Mouse (Mus musculus) forebrain, embryonic 11.5 days (tissue): Measurements from ENCODE around the gene Tenm2. TPM values are rescaled to one million over a fixed set of nuclear protein-coding genes. Genes with fewer than 3 reads are reported as not detected.

Source experiments
- ATAC-seq: fragments of 200-750 bp; cut with Nextera tagmentation; replicated peaks from 2 replicates; pipeline ENCODE4 v1.8.0; 2017; ENCODE audit warnings: moderate TSS enrichment; ENCODE audit not compliant: low FRiP score
- DNase-seq: peaks from one replicate; pipeline ENCODE4 v3.0.0-alpha.2; 2017; ENCODE audit warnings: low spot score
- H3K27ac ChIP-seq: fragments of 300-500 bp; sonication (generic); 2 replicates; pipeline ENCODE4 v1.5.1; 2014; ENCODE audit warnings: low read depth, low read length
- H3K27me3 ChIP-seq: fragments of 300-500 bp; sonication (generic); 2 replicates; pipeline ENCODE4 v1.6.1; 2014; ENCODE audit warnings: mild to moderate bottlenecking, low read length, mixed read lengths; ENCODE audit not compliant: control insufficient read depth, insufficient read depth
- H3K36me3 ChIP-seq: fragments of 300-500 bp; sonication (generic); 2 replicates; pipeline ENCODE4 v1.6.1; 2014; ENCODE audit warnings: mild to moderate bottlenecking, low read length, moderate library complexity, mixed read lengths; ENCODE audit not compliant: control insufficient read depth, insufficient read depth
- H3K4me1 ChIP-seq: fragments of 300-500 bp; sonication (generic); replicated peaks from 2 replicates; pipeline ENCODE4 v1.6.1; 2014; ENCODE audit warnings: low read length, mixed read lengths; ENCODE audit not compliant: control insufficient read depth, insufficient read depth
- H3K4me2 ChIP-seq: fragments of 300-500 bp; sonication (generic); 2 replicates; pipeline ENCODE4 v1.6.1; 2014; ENCODE audit warnings: low read depth, mild to moderate bottlenecking, low read length, moderate library complexity, mixed read lengths; ENCODE audit not compliant: severe bottlenecking
- H3K4me3 ChIP-seq: fragments of 300-500 bp; sonication (generic); 2 replicates; pipeline ENCODE4 v1.5.1; 2014; ENCODE audit warnings: low read depth, low read length
- H3K9ac ChIP-seq: fragments of 300-500 bp; sonication (generic); 2 replicates; pipeline ENCODE4 v1.6.1; 2014; ENCODE audit warnings: low read length
- H3K9me3 ChIP-seq: fragments of 300-500 bp; sonication (generic); 2 replicates; pipeline ENCODE4 v1.6.1; 2016; ENCODE audit warnings: low read length, mixed read lengths; ENCODE audit not compliant: control insufficient read depth
- WGBS: fragments of 180-500 bp; shearing (Covaris S2); extraction: QIAGEN DNeasy Blood & Tissue Kit; methylation state at CpG from one replicate; pipeline ENCODE4 v1.1.7; 2014; 5-methylcytosine and 5-hydroxymethylcytosine counted together
- polyA plus RNA-seq: library from polyadenylated mRNA; unstranded; fragments of >200 nt; fragmentation: Nextera tagmentation; extraction: Ambion mirVana; gene quantifications from 2 replicates; pipeline ENCODE4 v1.2.1, GENCODE M21; 2014

Tenm2 gene
- polyA plus RNA-seq, 1 experiment from 2014 or later: 3.8 TPM

DNA sequence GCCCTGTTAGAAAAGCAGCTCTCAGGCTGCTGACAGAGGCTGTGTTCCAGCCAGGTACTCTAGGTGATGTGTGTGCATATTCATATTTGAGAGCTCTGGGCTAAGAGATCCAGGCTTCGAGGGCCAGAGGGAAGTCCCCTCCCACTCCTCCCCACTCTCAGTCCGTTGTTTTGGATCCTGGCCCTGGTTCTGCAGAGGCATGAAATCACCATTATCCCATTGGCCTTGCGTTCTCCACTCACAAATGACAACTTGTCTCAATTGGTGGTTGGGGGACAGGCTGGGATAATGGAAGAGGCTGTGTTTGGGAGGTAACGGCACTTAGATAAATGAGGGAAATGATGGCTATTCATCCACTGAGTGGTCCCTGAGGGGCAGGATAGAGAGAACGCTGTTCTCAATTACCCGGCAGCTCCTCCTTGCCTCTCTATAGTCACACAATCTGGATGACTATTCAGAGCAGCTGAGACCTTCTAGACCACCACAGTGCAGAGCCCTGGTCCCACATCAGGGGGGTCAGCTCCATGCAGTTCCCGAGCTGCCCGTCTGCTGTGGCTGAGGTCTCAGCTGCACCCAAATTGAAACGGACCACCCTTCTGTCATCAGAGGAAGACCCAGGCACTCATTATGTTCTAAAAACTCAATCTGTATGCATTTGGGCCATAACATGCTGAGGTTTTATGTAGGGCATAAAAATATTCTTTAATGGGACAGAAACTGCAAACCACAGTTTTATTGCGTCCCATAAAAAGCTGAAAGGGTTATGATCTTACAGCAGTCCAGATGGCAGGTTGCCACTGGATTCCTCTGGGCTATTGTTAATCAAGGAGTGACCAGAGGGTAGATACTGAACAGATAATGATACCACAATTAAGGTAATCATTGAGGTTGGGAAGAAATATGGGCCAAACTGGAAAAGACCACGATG lies 1226.2 kb downstream of the Tenm2 start:
- no peak for DNase-seq
- H3K9ac ChIP-seq: no peak overlapping the region
- H3K4me3 ChIP-seq: no peak overlapping the region
- H3K4me1 ChIP-seq: no peaks in the 10 kb centered on the region
- H3K27ac ChIP-seq: no peak overlapping the region
- no peak for ATAC-seq
- H3K27me3 ChIP-seq: no peaks in the 10 kb centered on the region
- no peaks in the 10 kb centered on the region for H3K9me3 ChIP-seq
- WGBS: 72% methylated on average over 11 of the region's 11 CpGs
- no peaks in the 10 kb centered on the region for H3K36me3 ChIP-seq
- H3K4me2 ChIP-seq: no peak overlapping the region

DNA sequence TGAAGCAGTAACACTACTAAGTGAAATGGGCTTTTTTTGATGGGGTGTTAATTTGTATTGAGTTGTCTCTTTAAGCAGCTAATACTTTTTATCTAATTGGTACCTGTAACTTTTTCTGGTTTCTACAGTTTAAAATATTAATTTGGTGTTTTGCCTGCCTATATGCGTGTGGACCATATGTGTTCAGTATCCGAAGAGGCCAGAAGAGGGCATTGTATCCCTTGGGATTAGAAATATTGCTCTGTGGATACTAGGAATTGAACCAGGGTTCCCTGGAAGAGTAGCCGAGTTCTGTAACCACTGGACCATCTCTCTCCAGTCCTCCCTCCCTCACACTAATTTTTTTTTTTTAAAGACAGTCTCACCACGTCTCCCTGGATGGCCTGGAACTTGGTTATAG lies 1232.9 kb downstream of the Tenm2 start:
- DNase-seq: no peak
- Histone ChIP-seq H3K27ac (no peak overlapping the region), H3K9me3 (no peaks in the 10 kb centered on the region), H3K36me3 (no peaks in the 10 kb centered on the region), H3K4me3 (no peak overlapping the region), H3K27me3 (no peaks in the 10 kb centered on the region; the same call in 1 of the 2 replicates), H3K4me2 (no peak overlapping the region), H3K9ac (no peak overlapping the region), H3K4me1 (peaks cover 13% of the 10 kb centered on the region)
- no peak for ATAC-seq
- 47% methylated on average over 4 of the region's 4 CpGs for WGBS

DNA sequence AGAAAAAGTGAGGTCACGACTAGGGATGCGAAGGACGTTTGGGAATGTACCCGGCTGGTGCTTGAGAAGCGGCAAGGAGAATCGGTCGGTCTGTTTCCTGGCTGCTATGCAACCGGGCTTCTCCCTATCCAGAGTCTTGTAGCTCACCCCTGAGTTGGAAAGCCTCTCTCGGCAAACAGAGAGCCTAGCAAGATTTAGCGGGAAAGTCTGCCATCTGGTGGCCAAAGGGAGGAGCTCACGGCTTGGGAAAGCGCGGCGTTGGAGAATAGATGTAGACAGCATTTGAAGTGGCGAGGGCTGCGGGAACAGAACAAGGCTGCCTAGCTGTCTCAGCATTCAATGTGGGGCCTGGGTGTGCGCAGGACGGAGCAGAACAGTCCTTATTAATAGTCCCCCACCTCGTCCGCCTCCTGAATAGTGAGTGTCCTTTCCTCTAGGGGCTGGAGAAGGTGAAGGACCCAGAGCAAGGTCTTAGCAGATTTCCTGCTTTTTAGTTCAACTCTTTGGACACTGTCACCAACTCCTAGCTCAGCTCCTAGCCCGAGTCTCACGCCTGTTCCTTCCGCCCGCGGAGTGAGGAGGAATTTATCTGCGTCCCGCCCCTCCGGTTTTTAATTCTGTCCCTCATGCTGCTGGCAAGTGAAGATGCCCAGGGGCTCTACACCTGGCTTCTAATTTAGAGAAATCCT lies 1234.3 kb downstream of the Tenm2 start:
- 6% methylated on average over 28 of the region's 28 CpGs for WGBS
- H3K4me2 ChIP-seq: peak overlapping the region; percentile 32; the same call in 1 of the 2 replicates
- no peak overlapping the region for H3K4me3 ChIP-seq
- no peaks in the 10 kb centered on the region for H3K36me3 ChIP-seq
- no peak overlapping the region for H3K27ac ChIP-seq
- no peaks in the 10 kb centered on the region; the same call in 1 of the 2 replicates for H3K27me3 ChIP-seq
- H3K4me1 ChIP-seq: peaks cover 13% of the 10 kb centered on the region
- H3K9ac ChIP-seq: peak overlapping the region; percentile 6; the same call in 1 of the 2 replicates
- no peaks in the 10 kb centered on the region for H3K9me3 ChIP-seq
- ATAC-seq (peak; percentile 87), DNase-seq (peak; percentile 94)

DNA sequence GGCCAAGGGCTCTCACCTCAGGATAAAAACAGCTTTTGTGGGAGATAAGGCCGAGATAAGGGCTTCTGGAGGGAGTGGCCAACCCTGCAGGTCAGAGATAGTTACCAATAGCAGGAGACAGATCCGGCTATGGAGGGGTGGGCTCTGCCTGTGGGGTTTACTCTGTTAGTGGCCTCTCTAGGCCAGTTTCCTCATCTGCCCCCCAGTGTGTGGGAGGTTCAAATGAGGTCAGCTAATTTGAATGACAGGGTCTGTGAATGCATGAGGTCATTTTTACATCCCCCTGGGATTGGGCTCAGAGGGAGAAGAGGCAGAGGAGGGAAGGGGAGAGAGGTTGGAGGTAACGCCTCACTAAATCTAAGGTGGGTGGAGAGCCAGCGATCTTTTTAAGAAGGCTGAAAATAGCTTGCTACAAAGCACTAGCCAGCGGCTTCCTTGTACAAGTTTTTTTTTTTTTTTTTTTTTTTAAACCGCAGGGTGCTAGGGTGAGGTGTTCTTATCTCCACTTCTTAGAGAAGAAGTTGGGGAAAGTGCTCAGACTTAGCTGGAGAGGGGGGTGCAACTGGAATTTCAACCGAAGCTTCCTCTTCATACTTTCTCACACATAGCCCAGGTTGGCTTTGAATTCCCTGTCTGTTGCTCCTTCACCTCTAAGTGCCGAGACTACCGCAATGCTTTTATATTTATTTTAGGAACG lies 1235.0 kb downstream of the Tenm2 start:
- no peaks in the 10 kb centered on the region for H3K36me3 ChIP-seq
- no peak for DNase-seq
- no peaks in the 10 kb centered on the region for H3K9me3 ChIP-seq
- WGBS: 2% methylated on average over 10 of the region's 10 CpGs
- no peak overlapping the region for H3K4me3 ChIP-seq
- H3K9ac ChIP-seq: peak overlapping the region; percentile 6; the same call in 1 of the 2 replicates
- no peak overlapping the region for H3K27ac ChIP-seq
- H3K4me2 ChIP-seq: peak overlapping the region; percentile 32; the same call in 1 of the 2 replicates
- H3K4me1 ChIP-seq: peaks cover 13% of the 10 kb centered on the region
- ATAC-seq: peak; percentile 43
- H3K27me3 ChIP-seq: no peaks in the 10 kb centered on the region; the same call in 1 of the 2 replicates

DNA sequence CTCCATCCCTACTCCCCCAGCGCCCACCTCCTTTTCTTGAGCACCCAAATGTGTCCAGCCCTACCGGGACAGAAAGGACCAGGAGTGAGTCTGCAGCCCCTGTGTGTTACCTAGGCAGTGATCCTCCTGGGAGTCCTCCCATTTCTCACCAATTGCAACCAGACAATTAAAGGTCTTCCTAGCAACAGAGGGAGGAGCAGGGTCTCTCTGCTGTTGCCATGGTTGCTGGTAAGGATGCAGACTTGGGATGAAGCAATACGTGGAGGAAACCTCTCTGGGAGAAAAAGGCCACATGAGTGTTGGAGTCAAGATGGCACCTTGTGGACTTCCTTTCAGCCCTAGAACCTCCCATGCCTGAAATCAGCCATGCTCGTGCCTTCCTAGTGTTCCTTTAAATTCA lies 1235.7 kb downstream of the Tenm2 start:
- 9% methylated on average over 4 of the region's 4 CpGs for WGBS
- ATAC-seq (0 out of 2 replicates have a peak, but pooled peaks have one; percentile 37), DNase-seq (no peak)
- Histone ChIP-seq H3K9ac (no peak overlapping the region), H3K27me3 (no peaks in the 10 kb centered on the region; the same call in 1 of the 2 replicates), H3K9me3 (no peaks in the 10 kb centered on the region), H3K4me2 (no peak overlapping the region), H3K36me3 (no peaks in the 10 kb centered on the region), H3K4me1 (peaks cover 13% of the 10 kb centered on the region), H3K4me3 (no peak overlapping the region), H3K27ac (no peak overlapping the region)

DNA sequence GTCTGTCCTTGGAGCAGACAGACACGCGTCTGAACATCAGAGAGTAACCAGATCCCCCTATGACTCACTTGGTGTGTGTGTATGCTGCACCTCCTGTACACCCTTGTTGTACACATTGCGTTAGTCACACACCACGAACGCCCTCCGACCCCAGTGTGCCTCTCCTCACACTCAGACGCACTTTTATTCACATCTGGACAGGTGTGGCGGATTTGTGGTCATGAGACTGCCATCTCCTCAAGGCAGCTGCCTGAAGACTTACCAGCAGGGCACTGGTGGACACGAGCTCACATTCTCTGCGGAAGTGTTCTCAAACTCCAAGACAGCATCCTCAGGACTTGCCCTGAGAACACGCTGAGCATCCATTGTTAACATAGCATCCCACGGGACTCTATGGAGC lies 1237.7 kb downstream of the Tenm2 start:
- Histone ChIP-seq H3K9me3 (no peaks in the 10 kb centered on the region), H3K36me3 (no peaks in the 10 kb centered on the region), H3K9ac (no peak overlapping the region), H3K27ac (no peak overlapping the region), H3K27me3 (no peaks in the 10 kb centered on the region; the same call in 1 of the 2 replicates), H3K4me2 (no peak overlapping the region), H3K4me1 (peaks cover 13% of the 10 kb centered on the region), H3K4me3 (no peak overlapping the region)
- DNase-seq: no peak
- ATAC-seq: no peak
- WGBS: 86% methylated on average over 12 of the region's 12 CpGs

DNA sequence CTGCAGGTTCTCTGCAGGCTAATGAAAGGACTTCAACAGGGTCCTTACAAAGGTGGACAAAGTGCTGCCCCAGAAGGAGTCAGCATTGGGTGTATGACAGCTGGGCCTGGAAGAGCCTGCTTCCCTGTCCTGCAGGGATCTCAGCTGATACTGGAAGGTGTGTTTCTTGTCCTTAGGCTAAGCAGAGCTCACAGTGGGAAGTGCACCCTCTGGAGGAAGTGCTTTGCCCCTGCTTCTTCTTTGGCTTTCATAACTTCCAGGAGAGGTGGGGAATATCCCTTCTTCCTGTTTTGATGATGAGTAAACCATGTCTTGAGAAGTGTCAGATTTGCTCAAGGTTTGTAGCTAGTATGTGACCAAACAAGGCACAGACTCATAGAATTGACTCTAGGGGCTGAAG lies 1240.5 kb downstream of the Tenm2 start:
- H3K4me1 ChIP-seq: peaks cover 5% of the 10 kb centered on the region
- H3K9me3 ChIP-seq: no peaks in the 10 kb centered on the region
- no peaks in the 10 kb centered on the region for H3K27me3 ChIP-seq
- DNase-seq (no peak), ATAC-seq (no peak)
- H3K4me2 ChIP-seq: no peak overlapping the region
- H3K36me3 ChIP-seq: no peaks in the 10 kb centered on the region
- H3K9ac ChIP-seq: no peak overlapping the region
- H3K4me3 ChIP-seq: no peak overlapping the region
- no peak overlapping the region for H3K27ac ChIP-seq

DNA sequence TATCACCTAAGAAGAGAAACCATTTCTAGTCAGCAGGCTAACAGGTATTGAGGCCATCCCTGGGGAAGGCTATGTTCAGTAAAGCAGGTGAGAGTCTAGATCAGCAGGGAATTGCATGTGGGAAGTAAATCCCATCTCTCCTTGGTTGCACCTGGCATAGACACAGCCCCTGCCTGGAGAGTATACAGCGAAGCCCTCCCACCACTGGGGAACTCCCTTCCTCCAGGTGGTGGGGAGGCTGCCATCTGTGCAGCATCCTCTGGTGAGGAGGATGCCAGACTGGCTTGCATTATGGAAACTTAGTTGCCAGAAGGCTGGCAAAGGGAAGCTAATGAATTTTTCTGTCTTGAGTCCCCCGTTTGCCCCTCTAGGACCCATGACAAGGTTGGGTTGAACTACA lies 1243.9 kb downstream of the Tenm2 start:
- Histone ChIP-seq H3K4me2 (no peak overlapping the region), H3K9ac (no peak overlapping the region), H3K4me3 (no peak overlapping the region), H3K36me3 (no peaks in the 10 kb centered on the region), H3K27me3 (no peaks in the 10 kb centered on the region), H3K4me1 (no peaks in the 10 kb centered on the region), H3K27ac (no peak overlapping the region), H3K9me3 (no peaks in the 10 kb centered on the region)
- ATAC-seq (no peak), DNase-seq (no peak)
- WGBS: 84% methylated on average over 2 of the region's 2 CpGs
